Mouse (Mus musculus): ENCODE data around the gene Ddx31. TPM values are rescaled to one million over a fixed set of nuclear protein-coding genes. Genes with fewer than 3 reads are reported as not detected.

The Ddx31 gene
- polyA plus RNA-seq, 1 experiment: not detected

DNA sequence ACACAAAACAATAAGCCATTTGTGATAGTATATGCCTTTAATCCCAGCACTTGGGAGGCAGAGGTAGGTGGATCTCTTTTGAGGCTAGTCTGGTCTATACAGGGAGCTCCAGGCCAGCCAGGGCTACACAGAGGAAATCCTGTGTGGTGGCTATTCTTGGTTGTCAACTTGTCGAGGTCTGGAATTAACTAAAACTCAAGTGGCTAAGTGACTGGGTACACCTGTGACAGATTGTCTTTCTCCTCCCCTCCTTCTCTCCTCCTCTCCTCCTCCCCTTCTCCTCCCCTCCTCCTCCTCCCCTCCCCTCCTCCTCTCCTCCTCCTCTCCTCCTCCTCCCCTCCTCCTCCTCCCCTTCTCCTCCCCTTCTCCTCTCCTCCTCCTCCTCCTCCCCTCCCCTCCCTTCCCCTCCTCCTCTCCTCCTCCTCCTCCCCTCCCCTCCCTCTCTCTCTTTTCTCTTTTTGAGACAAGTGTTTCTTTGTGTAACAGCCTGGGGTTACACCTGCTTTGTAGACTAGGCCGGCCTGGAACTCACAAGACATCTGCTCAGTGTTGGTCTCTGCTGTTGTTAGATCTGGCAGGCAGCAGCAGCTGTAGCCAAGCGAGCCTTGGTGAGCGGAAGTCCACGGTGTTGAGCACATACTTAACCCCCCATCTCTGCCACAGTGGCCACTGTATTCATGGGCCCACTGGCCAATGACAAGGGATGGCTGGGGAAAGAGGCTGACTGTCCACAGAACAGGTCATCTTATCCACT lies 29.8 kb upstream of the Ddx31 start:
- TF ChIP-seq POLR2A (IDR thresholded peaks at IDR 0.05; ENCODE audit: insufficient read depth, low read depth, low read length): no peak
- 28% methylated on average over 5 of the region's 5 CpGs for WGBS
- H3K27ac ChIP-seq (ENCODE audit: insufficient read depth, low read depth, low read length): no peak overlapping the region
- no peaks in the 10 kb centered on the region for H3K4me1 ChIP-seq (ENCODE audit: control insufficient read depth, insufficient read depth, low read length)
- no peak overlapping the region for H3K4me3 ChIP-seq (ENCODE audit: insufficient read depth, low read depth, low read length)

DNA sequence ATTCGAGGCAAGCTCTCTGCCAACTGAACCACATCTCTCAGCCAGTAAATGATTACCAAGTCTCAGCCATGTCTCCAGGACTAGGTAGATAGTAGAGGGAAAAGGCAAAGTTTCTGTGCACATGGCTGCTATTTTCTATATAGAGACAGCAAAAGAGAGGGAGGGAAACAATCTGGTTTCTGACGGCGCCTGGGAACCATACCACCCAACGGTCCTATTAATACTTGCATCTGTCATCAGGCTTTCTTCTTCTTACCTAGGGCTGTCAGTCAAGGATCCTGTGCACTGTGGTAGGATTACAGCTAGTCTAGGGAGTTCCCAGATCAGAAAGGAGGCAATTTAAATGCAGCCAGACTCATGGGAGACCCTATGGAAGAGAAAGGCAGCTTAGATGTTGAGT lies 21.3 kb upstream of the Ddx31 start:
- no peak overlapping the region for H3K4me3 ChIP-seq (ENCODE audit: insufficient read depth, low read depth, low read length)
- no peak for TF ChIP-seq POLR2A (IDR thresholded peaks at IDR 0.05; ENCODE audit: insufficient read depth, low read depth, low read length)
- TF ChIP-seq CTCF (IDR thresholded peaks at IDR 0.05; ENCODE audit: insufficient read depth, low read depth, low read length): no peak
- WGBS: 83% methylated on average over 4 of the region's 4 CpGs
- H3K4me1 ChIP-seq (ENCODE audit: control insufficient read depth, insufficient read depth, low read length): no peaks in the 10 kb centered on the region
- H3K27ac ChIP-seq (ENCODE audit: insufficient read depth, low read depth, low read length): no peak overlapping the region

DNA sequence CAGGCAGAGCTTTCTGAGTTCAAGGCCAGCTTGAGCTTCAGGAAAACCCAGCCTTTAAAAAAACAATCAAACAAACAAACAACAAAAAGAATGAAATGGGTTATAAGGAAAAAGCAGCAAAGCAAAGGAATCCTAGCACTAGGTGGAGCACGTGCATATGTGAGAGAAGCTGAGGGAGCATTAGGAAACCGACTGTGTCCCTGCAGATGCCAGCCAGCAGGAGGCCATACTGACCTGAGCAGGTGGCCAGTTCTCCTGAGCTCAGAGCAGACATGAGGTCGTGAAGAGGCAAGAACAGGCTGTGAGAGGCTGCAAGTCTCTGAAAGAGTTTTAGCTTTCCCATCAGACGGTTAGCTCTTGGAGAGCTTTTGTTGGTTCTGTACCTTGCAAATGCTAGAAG lies 10.9 kb upstream of the Ddx31 start:
- 41% methylated on average over 4 of the region's 4 CpGs for whole genome bisulfite sequencing

DNA sequence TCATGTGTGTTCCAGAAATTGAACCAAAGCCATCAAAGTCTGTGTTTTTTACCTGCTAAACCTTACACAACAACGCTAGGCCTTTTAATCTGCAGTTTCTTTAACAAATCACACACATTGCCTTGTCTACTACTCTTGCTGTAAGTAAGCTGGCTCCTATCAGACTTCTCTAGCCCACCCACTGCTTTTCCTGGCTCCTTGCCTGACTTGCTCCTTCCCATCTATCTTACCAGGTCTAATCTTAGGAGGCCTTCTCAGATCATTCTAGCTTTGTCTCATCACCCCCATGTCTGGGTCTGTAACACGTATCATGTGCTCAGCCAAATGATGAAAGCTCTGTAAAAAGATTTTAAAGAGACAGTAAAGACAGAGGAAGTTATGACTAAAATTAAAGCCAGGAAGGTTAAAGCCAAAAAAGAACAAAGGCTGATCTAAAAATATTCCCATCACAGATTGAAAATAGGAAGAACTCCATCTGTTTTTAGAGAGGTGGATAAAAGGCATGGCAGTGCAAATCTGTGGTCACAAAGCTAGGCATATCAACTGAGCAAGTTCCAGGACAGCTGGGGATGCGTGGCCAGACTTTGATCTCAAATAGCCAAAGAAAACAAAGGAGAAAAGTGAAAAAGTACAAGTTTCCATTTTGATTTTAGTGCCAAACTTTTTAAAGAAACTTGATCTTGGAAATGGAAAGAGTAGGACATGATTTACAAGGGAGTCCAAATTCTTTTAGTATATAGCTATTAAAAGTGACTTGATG lies 3.8 kb upstream of the Ddx31 start:
- TF ChIP-seq POLR2A (IDR thresholded peaks at IDR 0.05; ENCODE audit: insufficient read depth, low read depth, low read length) (no peak), CTCF (IDR thresholded peaks at IDR 0.05; ENCODE audit: insufficient read depth, low read depth, low read length) (no peak)
- peaks cover 5% of the 10 kb centered on the region; the same call in 1 of the 2 replicates for H3K4me1 ChIP-seq (ENCODE audit: control insufficient read depth, insufficient read depth, low read length)
- H3K4me3 ChIP-seq (ENCODE audit: insufficient read depth, low read depth, low read length): no peak overlapping the region
- WGBS: 52% methylated on average over 3 of the region's 3 CpGs
- no peak overlapping the region for H3K27ac ChIP-seq (ENCODE audit: insufficient read depth, low read depth, low read length)

More for the DNA sequence above, 10.9 kb upstream of the Ddx31 start:
- TF ChIP-seq CTCF (IDR thresholded peaks at IDR 0.05; ENCODE audit: insufficient read depth, low read depth, low read length) (no peak), POLR2A (IDR thresholded peaks at IDR 0.05; ENCODE audit: insufficient read depth, low read depth, low read length) (no peak)
- Histone ChIP-seq H3K4me1 (ENCODE audit: control insufficient read depth, insufficient read depth, low read length) (peaks cover 5% of the 10 kb centered on the region; the same call in 1 of the 2 replicates), H3K27ac (ENCODE audit: insufficient read depth, low read depth, low read length) (no peak overlapping the region), H3K4me3 (ENCODE audit: insufficient read depth, low read depth, low read length) (no peak overlapping the region)

DNA sequence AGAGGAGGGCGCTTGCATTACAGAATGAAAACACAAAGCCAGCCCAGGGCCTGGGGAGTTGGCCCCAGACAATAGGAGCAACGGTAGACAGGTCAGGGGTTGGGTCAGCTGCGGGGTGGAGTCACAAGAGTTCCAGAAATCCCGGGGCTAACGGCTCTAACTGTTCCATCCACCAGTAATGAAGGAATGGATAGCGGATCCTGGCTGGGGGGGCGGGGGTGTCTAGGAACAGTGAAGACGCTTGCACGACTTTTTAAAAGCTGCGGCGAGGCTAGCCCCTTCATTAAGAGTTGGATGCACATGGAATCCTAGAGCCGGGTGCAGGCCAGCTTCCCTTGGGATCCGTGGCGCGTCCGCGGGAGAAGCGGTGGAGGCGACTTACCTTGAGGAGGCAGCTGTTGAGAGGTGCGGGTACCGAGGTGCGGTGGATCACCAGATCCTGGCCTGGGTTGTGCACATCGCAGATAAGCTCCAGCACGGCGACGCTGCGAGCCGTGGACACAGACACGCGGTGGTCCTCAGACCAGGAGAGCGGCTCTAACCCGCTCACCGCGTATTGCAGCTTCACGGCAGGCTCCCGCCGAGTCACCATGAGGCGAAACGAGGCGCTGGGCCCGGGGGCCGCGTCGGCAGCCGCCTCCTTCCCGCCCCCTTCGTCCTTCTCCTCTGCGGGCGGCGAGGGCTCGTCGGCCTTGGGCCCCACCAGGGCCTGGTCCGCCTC lies 545 bp upstream of the Ddx31 start:
- TF ChIP-seq POLR2A (IDR thresholded peaks at IDR 0.05; ENCODE audit: insufficient read depth, low read depth, low read length): no peak
- TF ChIP-seq CTCF (IDR thresholded peaks at IDR 0.05; ENCODE audit: insufficient read depth, low read depth, low read length): no peak
- Histone ChIP-seq H3K4me3 (ENCODE audit: insufficient read depth, low read depth, low read length) (peak overlapping the region; percentile 94), H3K4me1 (ENCODE audit: control insufficient read depth, insufficient read depth, low read length) (no peaks in the 10 kb centered on the region), H3K27ac (ENCODE audit: insufficient read depth, low read depth, low read length) (peak overlapping the region; percentile 49; the same call in 1 of the 2 replicates)
- WGBS: under 1% methylated on average over 52 of the region's 53 CpGs

DNA sequence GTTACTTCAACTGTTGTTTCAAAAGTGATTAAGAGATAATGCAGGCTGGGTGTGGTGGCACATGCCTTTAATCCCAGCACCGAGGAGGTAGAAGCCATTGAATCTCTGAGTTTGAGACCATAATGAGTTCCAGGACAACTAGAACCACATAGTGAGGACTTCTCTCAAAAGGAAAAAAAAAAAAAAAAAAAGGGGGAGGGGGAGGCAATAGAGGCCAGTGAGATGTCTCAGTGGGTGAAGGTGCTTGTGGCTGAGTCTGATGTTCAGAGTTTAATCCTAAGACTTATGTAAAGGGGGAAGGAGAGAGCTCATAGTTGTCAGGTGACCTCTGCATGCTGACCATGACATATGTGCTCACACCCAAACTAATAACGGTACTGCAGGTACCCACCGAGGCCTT lies 1.8 kb downstream of the Ddx31 start:
- Histone ChIP-seq H3K27ac (ENCODE audit: insufficient read depth, low read depth, low read length) (no peak overlapping the region), H3K4me3 (ENCODE audit: insufficient read depth, low read depth, low read length) (no peak overlapping the region), H3K4me1 (ENCODE audit: control insufficient read depth, insufficient read depth, low read length) (no peaks in the 10 kb centered on the region)
- WGBS: 68% methylated on average over 3 of the region's 3 CpGs
- TF ChIP-seq POLR2A (IDR thresholded peaks at IDR 0.05; ENCODE audit: insufficient read depth, low read depth, low read length): no peak
- TF ChIP-seq CTCF (IDR thresholded peaks at IDR 0.05; ENCODE audit: insufficient read depth, low read depth, low read length): no peak

DNA sequence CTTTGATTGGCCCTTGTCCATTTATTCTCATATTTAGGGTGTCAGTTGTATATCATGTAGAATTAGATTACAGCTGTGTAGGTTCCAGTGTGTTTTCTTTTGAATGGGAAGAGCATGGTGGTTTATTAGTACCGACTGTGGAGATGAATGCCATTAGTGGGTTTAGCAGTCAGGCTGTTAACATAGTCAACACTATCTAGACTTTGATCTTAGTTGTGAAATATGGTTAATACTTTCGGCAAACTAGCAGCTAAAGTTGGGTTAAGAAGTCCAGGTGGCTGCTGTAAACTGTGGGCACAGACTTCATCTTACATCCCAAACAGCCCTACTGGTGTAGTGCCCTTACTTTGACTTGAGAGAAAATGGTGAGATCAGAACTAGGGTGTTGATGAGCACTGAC lies 8.7 kb downstream of the Ddx31 start:
- no peaks in the 10 kb centered on the region for H3K4me1 ChIP-seq (ENCODE audit: control insufficient read depth, insufficient read depth, low read length)
- no peak overlapping the region for H3K4me3 ChIP-seq (ENCODE audit: insufficient read depth, low read depth, low read length)
- no peak overlapping the region for H3K27ac ChIP-seq (ENCODE audit: insufficient read depth, low read depth, low read length)
- WGBS: 97% methylated on average over 2 of the region's 2 CpGs
- TF ChIP-seq CTCF (IDR thresholded peaks at IDR 0.05; ENCODE audit: insufficient read depth, low read depth, low read length) (no peak), POLR2A (IDR thresholded peaks at IDR 0.05; ENCODE audit: insufficient read depth, low read depth, low read length) (no peak)

DNA sequence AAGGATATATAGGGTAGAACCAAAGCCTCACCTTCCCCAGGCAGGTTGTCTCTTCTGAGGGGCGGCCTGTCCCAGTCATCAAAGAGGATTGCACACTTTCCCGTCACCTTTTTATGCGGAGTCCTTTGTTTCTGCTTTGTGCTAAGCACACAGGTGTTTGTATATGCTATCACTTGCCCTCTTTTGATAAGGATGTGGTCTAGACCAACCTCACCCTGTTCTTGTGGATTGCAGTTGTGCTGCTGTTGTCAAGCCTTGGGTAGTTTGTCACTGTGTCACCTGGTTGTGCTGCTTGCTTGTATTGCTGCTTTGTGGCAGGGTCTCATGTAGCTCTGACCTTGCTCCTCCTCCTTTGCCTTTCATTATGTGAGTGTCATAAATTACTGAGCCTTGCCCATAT lies 12.4 kb downstream of the Ddx31 start:
- 92% methylated on average over 3 of the region's 3 CpGs for WGBS
- TF ChIP-seq CTCF (IDR thresholded peaks at IDR 0.05; ENCODE audit: insufficient read depth, low read depth, low read length) (no peak), POLR2A (IDR thresholded peaks at IDR 0.05; ENCODE audit: insufficient read depth, low read depth, low read length) (no peak)
- Histone ChIP-seq H3K4me1 (ENCODE audit: control insufficient read depth, insufficient read depth, low read length) (no peaks in the 10 kb centered on the region), H3K4me3 (ENCODE audit: insufficient read depth, low read depth, low read length) (no peak overlapping the region), H3K27ac (ENCODE audit: insufficient read depth, low read depth, low read length) (no peak overlapping the region)

DNA sequence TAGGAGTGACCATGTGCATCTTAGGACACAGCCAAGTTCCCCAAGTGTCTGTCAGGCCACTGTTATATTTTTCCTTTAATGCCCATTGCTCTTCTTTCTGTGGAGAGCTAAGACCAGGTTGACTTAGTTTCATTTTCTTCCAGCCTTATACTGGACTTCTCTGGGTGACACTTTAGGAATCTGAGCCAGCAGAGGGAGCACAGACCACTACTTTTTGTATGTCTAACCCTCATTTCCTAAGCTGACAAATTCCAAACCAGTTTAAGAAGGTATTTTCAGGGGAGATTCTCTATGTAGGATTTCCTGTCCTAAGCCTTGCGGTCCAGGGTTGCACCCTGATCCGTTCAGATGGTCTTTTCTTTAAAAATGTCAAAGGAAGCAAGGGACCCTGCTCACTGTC lies 15.6 kb downstream of the Ddx31 start:
- TF ChIP-seq POLR2A (IDR thresholded peaks at IDR 0.05; ENCODE audit: insufficient read depth, low read depth, low read length) (no peak), CTCF (IDR thresholded peaks at IDR 0.05; ENCODE audit: insufficient read depth, low read depth, low read length) (no peak)

More for the DNA sequence above, 15.6 kb downstream of the Ddx31 start:
- Histone ChIP-seq H3K4me3 (ENCODE audit: insufficient read depth, low read depth, low read length) (no peak overlapping the region), H3K4me1 (ENCODE audit: control insufficient read depth, insufficient read depth, low read length) (no peaks in the 10 kb centered on the region), H3K27ac (ENCODE audit: insufficient read depth, low read depth, low read length) (no peak overlapping the region)
- 92% methylated on average over 2 of the region's 2 CpGs for WGBS
